In the genomic region with DNA sequence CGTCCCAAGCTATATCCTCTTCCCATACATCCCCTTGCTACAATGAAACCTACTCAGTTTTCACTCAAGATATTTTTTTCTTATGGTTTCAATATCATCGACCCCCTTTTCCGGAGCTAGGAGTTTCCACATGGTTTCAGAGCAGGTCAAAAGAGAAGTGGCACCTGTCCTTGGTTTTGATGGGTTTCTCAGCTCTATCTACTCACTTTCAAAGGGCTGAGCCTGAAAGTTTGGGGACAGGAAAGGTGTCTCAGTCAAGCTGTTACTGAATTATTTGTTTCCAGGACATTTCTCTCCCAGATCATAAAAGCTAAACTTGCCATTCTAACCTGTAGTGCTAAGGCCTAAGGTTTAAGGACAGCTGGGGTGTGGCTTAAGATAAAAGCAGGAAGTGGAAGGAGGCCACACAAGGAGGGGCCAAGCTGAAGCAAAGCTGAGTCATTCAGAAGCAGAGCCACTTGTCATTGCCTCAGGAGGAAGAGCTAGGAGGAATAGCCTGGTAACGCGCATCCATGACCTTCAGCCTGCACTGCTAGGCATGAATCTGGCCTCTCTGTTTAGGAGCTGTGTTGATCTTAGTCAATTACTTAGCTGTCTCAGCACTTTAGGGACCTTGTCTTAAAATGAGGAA, we compare ENCODE assay signal across 12 mouse cellular contexts. TPM values are rescaled to one million over a fixed set of nuclear protein-coding genes. Genes with fewer than 3 reads are reported as not detected.
DNase-seq lines count a peak whose midpoint lies in the region; ATAC-seq lines count a peak whose summit lies in the region.
"Had no signal": no experiment of that assay in that cellular context is flagged by ENCODE, and none has a peak within 500 bp of the region (broad histone marks: within the 10 kb centered on the region; RNA-seq: fewer than 3 reads in every experiment).

No protein-coding gene starts in this region.

- DNase-seq in adrenal gland, postnatal 36 days: peak; percentile 11
- DNase-seq in adrenal gland, adult 18-20 months (ENCODE audit: low spot score in 2 of 2): no peak
- peak; percentile 2 for DNase-seq in c-Kit-negative CD71-positive TER-119-positive erythroid progenitor cells, embryonic 14.5 days (ENCODE audit: low read depth, low spot score)
- DNase-seq in embryo, embryonic 9.5 days (ENCODE audit: extremely low spot score): no peak
- no peak for DNase-seq in heart, postnatal 10 days
- DNase-seq in spleen, postnatal 14 days (ENCODE audit: low spot score in 2 of 2): no peak
- DNase-seq: gastrocnemius, postnatal 10 days; right cerebral cortex, postnatal 14 days had no signal

- no peak overlapping the region for H3K27ac ChIP-seq in liver, embryonic 12.5 days
- H3K27ac ChIP-seq: embryonic facial prominence, embryonic 13.5 days; hindbrain, embryonic 13.5 days had no signal

- intact Hi-C loops in heart, postnatal 10 days (cut with DNase I): no loop called here

- H3K4me2 ChIP-seq in liver, embryonic 12.5 days: no peak overlapping the region
- H3K4me2 ChIP-seq: embryonic facial prominence, embryonic 13.5 days; hindbrain, embryonic 13.5 days had no signal

- ATAC-seq in liver, embryonic 12.5 days: peak; percentile 83
- ATAC-seq in neutrophil, adult 5-6 weeks (ENCODE audit: extremely low read depth, insufficient number of reproducible peaks, low FRiP score, poor library complexity, severe bottlenecking): peak; percentile 98

- H3K27me3 ChIP-seq in liver, embryonic 12.5 days (replicated peaks): no peaks in the 10 kb centered on the region
- H3K27me3 ChIP-seq: embryonic facial prominence, embryonic 13.5 days; hindbrain, embryonic 13.5 days had no signal

- no peaks in the 10 kb centered on the region for H3K9me3 ChIP-seq in liver, embryonic 12.5 days (replicated peaks)
- H3K9me3 ChIP-seq: embryonic facial prominence, embryonic 13.5 days; hindbrain, embryonic 13.5 days had no signal

- no peak overlapping the region for H3K9ac ChIP-seq in liver, embryonic 12.5 days
- H3K9ac ChIP-seq: embryonic facial prominence, embryonic 13.5 days; hindbrain, embryonic 13.5 days had no signal

- WGBS in liver, embryonic 12.5 days (ENCODE audit: insufficient replicate concordance): 50% methylated on average over 5 of the region's 5 CpGs

- no peak overlapping the region for H3K4me3 ChIP-seq in liver, embryonic 12.5 days
- H3K4me3 ChIP-seq: embryonic facial prominence, embryonic 13.5 days; hindbrain, embryonic 13.5 days had no signal

- H3K4me1 ChIP-seq in liver, embryonic 12.5 days: peaks cover 13% of the 10 kb centered on the region
- H3K4me1 ChIP-seq: embryonic facial prominence, embryonic 13.5 days; hindbrain, embryonic 13.5 days had no signal

- no peaks in the 10 kb centered on the region for H3K36me3 ChIP-seq in liver, embryonic 12.5 days
- H3K36me3 ChIP-seq: embryonic facial prominence, embryonic 13.5 days; hindbrain, embryonic 13.5 days had no signal

RNA-seq across cellular contexts. Expression of gene Cd86, which starts 39.2 kb away (rescaled TPM):
- total RNA-seq in adrenal gland, postnatal 36 days (2021): 1 to 10 TPM; 1.3 to 2.2 TPM
- 1 to 10 TPM; 1.2 to 3.5 TPM for total RNA-seq in adrenal gland, adult 18-20 months (2021)
- polyA plus RNA-seq in liver, embryonic 12.5 days (2016; fragmentation: Nextera tagmentation; extraction: Ambion mirVana): 4.3 and 4.9 TPM in 2 replicates
- 50.7 and 56.0 TPM in 2 replicates for total RNA-seq in neutrophil, adult 5-6 weeks (2017)
- 1 to 10 TPM in 1 of 2 experiments, under 1 TPM in 1; 0.77 to 1.9 TPM for total RNA-seq in heart, postnatal 10 days (2021)

Comparison
In these comparisons a context has a peak if more than half of its experiments do, and no peak if none do; other contexts are left out.
1. DNase-seq: peak in adrenal gland, postnatal 36 days (2 of 2) and c-Kit-negative CD71-positive TER-119-positive erythroid progenitor cells, embryonic 14.5 days (single experiment); none in adrenal gland, adult 18-20 months (0 of 2), embryo, embryonic 9.5 days (single experiment), heart, postnatal 10 days (0 of 2) and spleen, postnatal 14 days (0 of 2).
2. RNA of gene Cd86, which starts 39.2 kb away (total RNA-seq): 50.7 to 56.0 TPM in neutrophil, adult 5-6 weeks; 1.2 to 3.5 TPM in adrenal gland, adult 18-20 months, 1.3 to 2.2 TPM in adrenal gland, postnatal 36 days and 0.77 to 1.9 TPM in heart, postnatal 10 days; every median in the first group is over 10 times any median in the second.